Mouse (Mus musculus): Measurements from ENCODE around the gene Hspb7. TPM values are rescaled to one million over a fixed set of nuclear protein-coding genes. Genes with fewer than 3 reads are reported as not detected.
A peak's percentile ranks its signal among the peaks of the same experiment; 100 is the strongest.

The Hspb7 gene
- polyA plus RNA-seq, 1 experiment from 2014 or later = not detected

GRCm38 (mm10) chr4:141406516-141407299, 13.9 kb upstream of the Hspb7 start:
- H3K4me3 ChIP-seq (ENCODE audit: low read length) = no peak overlapping the region
- H3K27me3 ChIP-seq (ENCODE audit: control insufficient read depth, insufficient read depth, low read length) = no peaks in the 10 kb centered on the region; the same call in 1 of the 2 replicates
- H3K27ac ChIP-seq (ENCODE audit: low read depth, low read length) = no peak overlapping the region
- peaks cover 4% of the 10 kb centered on the region; the same call in 1 of the 2 replicates for H3K4me1 ChIP-seq (ENCODE audit: control insufficient read depth, insufficient read depth, low read length)
- H3K9ac ChIP-seq (ENCODE audit: low read depth, low read length) = no peak overlapping the region
- 44% methylated on average over 14 of the region's 14 CpGs for WGBS
- H3K36me3 ChIP-seq (ENCODE audit: control insufficient read depth, insufficient read depth, low read length) = no peaks in the 10 kb centered on the region
- ATAC-seq (ENCODE audit: low FRiP score, low TSS enrichment) = no peak
- H3K4me2 ChIP-seq (replicated peaks; ENCODE audit: low read depth, low read length) = no peak overlapping the region
- no peaks in the 10 kb centered on the region for H3K9me3 ChIP-seq (ENCODE audit: control insufficient read depth, low read length)

- no peak for ATAC-seq (ENCODE audit: low FRiP score, low TSS enrichment)
- no peak overlapping the region for H3K4me2 ChIP-seq (replicated peaks; ENCODE audit: low read depth, low read length)
- no peaks in the 10 kb centered on the region; the same call in 1 of the 2 replicates for H3K27me3 ChIP-seq (ENCODE audit: control insufficient read depth, insufficient read depth, low read length)
- H3K9ac ChIP-seq (ENCODE audit: low read depth, low read length) = no peak overlapping the region
- peaks cover 4% of the 10 kb centered on the region; the same call in 1 of the 2 replicates for H3K4me1 ChIP-seq (ENCODE audit: control insufficient read depth, insufficient read depth, low read length)
- 97% methylated on average over 3 of the region's 3 CpGs for WGBS
- no peaks in the 10 kb centered on the region for H3K36me3 ChIP-seq (ENCODE audit: control insufficient read depth, insufficient read depth, low read length)
- no peak overlapping the region for H3K4me3 ChIP-seq (ENCODE audit: low read length)
- H3K9me3 ChIP-seq (ENCODE audit: control insufficient read depth, low read length) = no peaks in the 10 kb centered on the region
- no peak overlapping the region for H3K27ac ChIP-seq (ENCODE audit: low read depth, low read length)
Observed at GRCm38 (mm10) chr4:141408577-141408976, 12.0 kb upstream of the Hspb7 start.

GRCm38 (mm10) chr4:141411430-141411992, 9.1 kb upstream of the Hspb7 start:
- H3K27ac ChIP-seq (ENCODE audit: low read depth, low read length) = no peak overlapping the region
- no peaks in the 10 kb centered on the region for H3K9me3 ChIP-seq (ENCODE audit: control insufficient read depth, low read length)
- no peak overlapping the region for H3K4me2 ChIP-seq (replicated peaks; ENCODE audit: low read depth, low read length)
- no peaks in the 10 kb centered on the region for H3K27me3 ChIP-seq (ENCODE audit: control insufficient read depth, insufficient read depth, low read length)
- no peaks in the 10 kb centered on the region for H3K36me3 ChIP-seq (ENCODE audit: control insufficient read depth, insufficient read depth, low read length)
- H3K4me1 ChIP-seq (ENCODE audit: control insufficient read depth, insufficient read depth, low read length) = no peaks in the 10 kb centered on the region
- no peak overlapping the region for H3K9ac ChIP-seq (ENCODE audit: low read depth, low read length)
- no peak overlapping the region for H3K4me3 ChIP-seq (ENCODE audit: low read length)
- 18% methylated on average over 22 of the region's 22 CpGs for WGBS
- ATAC-seq (ENCODE audit: low FRiP score, low TSS enrichment) = no peak

- H3K4me3 ChIP-seq (ENCODE audit: low read length) = no peak within 1 kb of the TSS
- H3K27ac ChIP-seq (ENCODE audit: low read depth, low read length) = no peak within 1 kb of the TSS
- H3K4me1 ChIP-seq (ENCODE audit: control insufficient read depth, insufficient read depth, low read length) = peaks cover 9% of the 10 kb centered on the region
- no peak within 1 kb of the TSS for H3K4me2 ChIP-seq (replicated peaks; ENCODE audit: low read depth, low read length)
- no peaks in the 10 kb centered on the region for H3K27me3 ChIP-seq (ENCODE audit: control insufficient read depth, insufficient read depth, low read length)
- H3K9ac ChIP-seq (ENCODE audit: low read depth, low read length) = no peak within 1 kb of the TSS
- no peak for ATAC-seq (ENCODE audit: low FRiP score, low TSS enrichment)
- WGBS = 68% methylated on average over 7 of the region's 7 CpGs
- no peaks in the 10 kb centered on the region for H3K36me3 ChIP-seq (ENCODE audit: control insufficient read depth, insufficient read depth, low read length)
- no peaks in the 10 kb centered on the region for H3K9me3 ChIP-seq (ENCODE audit: control insufficient read depth, low read length)
Observed at GRCm38 (mm10) chr4:141415924-141416323, 4.7 kb upstream of the Hspb7 start, which contains the start of gene Clcnkb. Gene Clcnkb (minus strand): TSS chr4:141416014.

GRCm38 (mm10) chr4:141419398-141420191, 984 bp upstream of the Hspb7 start:
- no peaks in the 10 kb centered on the region for H3K36me3 ChIP-seq (ENCODE audit: control insufficient read depth, insufficient read depth, low read length)
- H3K4me3 ChIP-seq (ENCODE audit: low read length) = no peak overlapping the region
- no peaks in the 10 kb centered on the region for H3K9me3 ChIP-seq (ENCODE audit: control insufficient read depth, low read length)
- no peak overlapping the region for H3K4me2 ChIP-seq (replicated peaks; ENCODE audit: low read depth, low read length)
- H3K4me1 ChIP-seq (ENCODE audit: control insufficient read depth, insufficient read depth, low read length) = peaks cover 15% of the 10 kb centered on the region
- no peak overlapping the region for H3K27ac ChIP-seq (ENCODE audit: low read depth, low read length)
- peak overlapping the region; percentile 40 for H3K9ac ChIP-seq (ENCODE audit: low read depth, low read length)
- no peaks in the 10 kb centered on the region for H3K27me3 ChIP-seq (ENCODE audit: control insufficient read depth, insufficient read depth, low read length)
- peak; percentile 36; the same call in 1 of the 2 replicates for ATAC-seq (ENCODE audit: low FRiP score, low TSS enrichment)
- 49% methylated on average over 27 of the region's 27 CpGs for WGBS

GRCm38 (mm10) chr4:141420886-141421285, 307 bp downstream of the Hspb7 start:
- H3K4me2 ChIP-seq (replicated peaks; ENCODE audit: low read depth, low read length) = no peak overlapping the region

GRCm38 (mm10) chr4:141421423-141421822, 844 bp downstream of the Hspb7 start:
- no peaks in the 10 kb centered on the region for H3K27me3 ChIP-seq (ENCODE audit: control insufficient read depth, insufficient read depth, low read length)
- no peak overlapping the region for H3K4me2 ChIP-seq (replicated peaks; ENCODE audit: low read depth, low read length)
- H3K4me1 ChIP-seq (ENCODE audit: control insufficient read depth, insufficient read depth, low read length) = peaks cover 22% of the 10 kb centered on the region
- no peak for ATAC-seq (ENCODE audit: low FRiP score, low TSS enrichment)
- no peak overlapping the region for H3K9ac ChIP-seq (ENCODE audit: low read depth, low read length)
- H3K9me3 ChIP-seq (ENCODE audit: control insufficient read depth, low read length) = no peaks in the 10 kb centered on the region
- no peak overlapping the region for H3K27ac ChIP-seq (ENCODE audit: low read depth, low read length)
- H3K4me3 ChIP-seq (ENCODE audit: low read length) = no peak overlapping the region
- 46% methylated on average over 14 of the region's 14 CpGs for WGBS
- no peaks in the 10 kb centered on the region for H3K36me3 ChIP-seq (ENCODE audit: control insufficient read depth, insufficient read depth, low read length)

More at GRCm38 (mm10) chr4:141420886-141421285, 307 bp downstream of the Hspb7 start:
- peaks cover 18% of the 10 kb centered on the region for H3K4me1 ChIP-seq (ENCODE audit: control insufficient read depth, insufficient read depth, low read length)
- 43% methylated on average over 9 of the region's 9 CpGs for WGBS
- no peaks in the 10 kb centered on the region for H3K36me3 ChIP-seq (ENCODE audit: control insufficient read depth, insufficient read depth, low read length)
- H3K27me3 ChIP-seq (ENCODE audit: control insufficient read depth, insufficient read depth, low read length) = no peaks in the 10 kb centered on the region
- ATAC-seq (ENCODE audit: low FRiP score, low TSS enrichment) = no peak
- no peak overlapping the region for H3K4me3 ChIP-seq (ENCODE audit: low read length)
- no peaks in the 10 kb centered on the region for H3K9me3 ChIP-seq (ENCODE audit: control insufficient read depth, low read length)
- H3K27ac ChIP-seq (ENCODE audit: low read depth, low read length) = no peak overlapping the region
- H3K9ac ChIP-seq (ENCODE audit: low read depth, low read length) = no peak overlapping the region

GRCm38 (mm10) chr4:141422841-141423240, 2.3 kb downstream of the Hspb7 start:
- no peaks in the 10 kb centered on the region for H3K9me3 ChIP-seq (ENCODE audit: control insufficient read depth, low read length)
- H3K4me3 ChIP-seq (ENCODE audit: low read length) = no peak overlapping the region
- H3K36me3 ChIP-seq (ENCODE audit: control insufficient read depth, insufficient read depth, low read length) = no peaks in the 10 kb centered on the region
- ATAC-seq (ENCODE audit: low FRiP score, low TSS enrichment) = no peak
- no peak overlapping the region for H3K9ac ChIP-seq (ENCODE audit: low read depth, low read length)
- peaks cover 22% of the 10 kb centered on the region for H3K4me1 ChIP-seq (ENCODE audit: control insufficient read depth, insufficient read depth, low read length)
- H3K4me2 ChIP-seq (replicated peaks; ENCODE audit: low read depth, low read length) = no peak overlapping the region
- H3K27ac ChIP-seq (ENCODE audit: low read depth, low read length) = no peak overlapping the region
- 85% methylated on average over 5 of the region's 5 CpGs for WGBS
- no peaks in the 10 kb centered on the region for H3K27me3 ChIP-seq (ENCODE audit: control insufficient read depth, insufficient read depth, low read length)
